Mouse (Mus musculus) heart, adult 11 months (tissue): ENCODE measurements around the gene Cpn2.
A peak's percentile ranks its signal among the peaks of the same experiment; 100 is the strongest.

Source experiments
- DNase-seq: peaks from one replicate; pipeline ENCODE4 v3.0.0; 2022

Gene Cpn2

GRCm38 (mm10) chr16:30267359-30267758 is at the start of gene Cpn2:
Gene Cpn2, minus strand, starts transcription at chr16:30267499.
- DNase-seq, result no peak

GRCm38 (mm10) chr16:30314236-30314635 is 46.9 kb upstream of the Cpn2 start:
- DNase-seq, result no peak

- no peak for DNase-seq
Measured at GRCm38 (mm10) chr16:30310647-30311046, 43.3 kb upstream of the Cpn2 start, which contains the start of gene Gp5. Gene Gp5, minus strand, starts transcription at chr16:30310779.

- DNase-seq, result peak; percentile 64
Measured at GRCm38 (mm10) chr16:30310171-30310515, 42.8 kb upstream of the Cpn2 start.

GRCm38 (mm10) chr16:30309395-30310170 is 42.3 kb upstream of the Cpn2 start:
- DNase-seq, result peak; percentile 79

- DNase-seq, result peak; percentile 88
Measured at GRCm38 (mm10) chr16:30308616-30309394, 41.5 kb upstream of the Cpn2 start.

- peak; percentile 78 for DNase-seq
Measured at GRCm38 (mm10) chr16:30307961-30308615, 40.8 kb upstream of the Cpn2 start.

- peak; percentile 68 for DNase-seq
Measured at GRCm38 (mm10) chr16:30307306-30307705, 40.0 kb upstream of the Cpn2 start.

GRCm38 (mm10) chr16:30306102-30306501 is 38.8 kb upstream of the Cpn2 start:
- peak; percentile 66 for DNase-seq

- peak; percentile 80 for DNase-seq
Measured at GRCm38 (mm10) chr16:30304236-30304635, 36.9 kb upstream of the Cpn2 start.

- DNase-seq, result peak; percentile 76
Measured at GRCm38 (mm10) chr16:30303411-30303810, 36.1 kb upstream of the Cpn2 start.

- DNase-seq, result peak; percentile 52
Measured at GRCm38 (mm10) chr16:30302686-30303085, 35.4 kb upstream of the Cpn2 start.

- peak; percentile 79 for DNase-seq
Measured at GRCm38 (mm10) chr16:30299711-30300277, 32.5 kb upstream of the Cpn2 start.

GRCm38 (mm10) chr16:30297450-30297849 is 30.2 kb upstream of the Cpn2 start:
- DNase-seq, result peak; percentile 82

- DNase-seq, result peak; percentile 81
Measured at GRCm38 (mm10) chr16:30296601-30297275, 29.4 kb upstream of the Cpn2 start.

- DNase-seq, result peak; percentile 69
Measured at GRCm38 (mm10) chr16:30295106-30295505, 27.8 kb upstream of the Cpn2 start.

GRCm38 (mm10) chr16:30290436-30290835 is 23.1 kb upstream of the Cpn2 start:
- no peak for DNase-seq

GRCm38 (mm10) chr16:30285701-30286100 is 18.4 kb upstream of the Cpn2 start:
- DNase-seq, result no peak

GRCm38 (mm10) chr16:30283743-30284337 is 16.5 kb upstream of the Cpn2 start:
- DNase-seq, result no peak

GRCm38 (mm10) chr16:30282844-30283495 is 15.7 kb upstream of the Cpn2 start, which contains the start of gene Lrrc15:
Gene Lrrc15, minus strand, starts transcription at chr16:30283256.
- no peak for DNase-seq

GRCm38 (mm10) chr16:30280676-30281297 is 13.5 kb upstream of the Cpn2 start:
- DNase-seq, result no peak
